Mouse (Mus musculus): ENCODE measurements around the gene Ddx43. TPM values are rescaled to one million over a fixed set of nuclear protein-coding genes. Genes with fewer than 3 reads are reported as not detected.
"Not testable (repeated sequence)": the region's sequence is repeated elsewhere in the genome, so short reads cannot be mapped to it uniquely, and the experiment has no call there.

Gene Ddx43
- 0.27 and 0.42 TPM in 2 replicates for polyA plus RNA-seq (2012; rRNA removed)

DNA sequence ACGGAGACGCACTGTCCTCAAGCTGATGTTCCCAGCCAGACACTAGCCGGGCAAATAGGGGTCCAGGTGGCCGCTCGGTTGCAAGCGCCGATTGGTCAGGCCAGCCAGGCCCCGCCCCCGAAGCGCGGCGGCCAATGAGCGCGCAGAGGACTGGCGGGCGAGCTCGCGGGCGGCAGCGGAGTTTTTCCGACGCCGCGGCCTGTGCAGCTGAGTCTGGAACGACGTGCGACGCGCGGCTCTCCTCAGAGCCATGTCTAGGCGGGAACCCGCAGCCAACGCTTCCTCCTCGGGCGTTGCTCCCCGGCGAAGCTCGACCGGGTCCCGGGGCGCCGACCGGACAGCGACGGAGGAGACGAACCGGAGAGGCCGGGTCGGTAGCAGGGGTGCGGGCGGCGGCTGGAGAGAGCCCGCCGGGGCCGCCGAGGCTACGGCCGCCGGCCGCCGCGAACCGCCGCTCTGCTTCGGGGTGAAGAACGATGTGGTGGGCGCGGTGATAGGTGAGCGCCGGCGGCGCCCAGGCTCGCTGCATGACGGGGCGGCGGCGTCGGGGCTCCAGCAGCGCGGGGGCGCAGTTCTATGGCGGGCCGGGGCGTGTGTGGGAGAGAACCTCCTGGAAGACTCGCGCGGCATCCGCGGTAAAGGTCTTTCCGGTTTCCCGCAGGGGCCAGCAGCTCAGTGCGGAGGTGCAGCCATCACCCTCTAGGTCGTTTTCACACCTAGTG is at the start of gene Ddx43:
Gene Ddx43, plus strand, starts transcription at position 148 of the 722 bp plus-strand sequence.
- DNase-seq (ENCODE audit: low read depth): peak; percentile 92
- TF ChIP-seq CTCF (IDR thresholded peaks at IDR 0.05; ENCODE audit: borderline replicate concordance, extremely low read depth, insufficient read depth, insufficient read length) (no peak), POLR2A (IDR thresholded peaks at IDR 0.05; ENCODE audit: borderline replicate concordance, extremely low read depth, insufficient read depth, insufficient read length, poor library complexity, severe bottlenecking) (no peak)

DNA sequence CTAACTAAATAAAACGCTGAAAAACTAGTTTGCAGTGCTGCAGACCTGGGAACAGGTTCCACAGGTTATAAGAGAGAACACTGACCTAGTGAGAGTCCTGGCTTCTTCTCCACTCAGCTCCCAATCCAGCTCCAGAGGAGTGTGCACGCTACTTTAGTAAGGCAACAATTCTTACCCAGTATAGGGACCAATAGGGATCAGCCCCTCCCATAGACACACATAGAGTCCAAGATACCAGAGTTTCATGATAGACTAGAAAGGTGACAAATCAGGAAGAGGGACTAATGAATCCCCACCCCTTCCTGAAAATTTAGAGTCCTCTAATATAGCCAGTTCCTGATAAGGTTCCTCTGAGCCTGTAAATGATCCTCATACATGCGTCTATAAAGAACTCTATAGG is 48.6 kb upstream of the Ddx43 start:
- no peak for DNase-seq (ENCODE audit: low read depth)
- TF ChIP-seq POLR2A (IDR thresholded peaks at IDR 0.05; ENCODE audit: borderline replicate concordance, extremely low read depth, insufficient read depth, insufficient read length, poor library complexity, severe bottlenecking) (no peak), CTCF (IDR thresholded peaks at IDR 0.05; ENCODE audit: borderline replicate concordance, extremely low read depth, insufficient read depth, insufficient read length) (no peak)

DNA sequence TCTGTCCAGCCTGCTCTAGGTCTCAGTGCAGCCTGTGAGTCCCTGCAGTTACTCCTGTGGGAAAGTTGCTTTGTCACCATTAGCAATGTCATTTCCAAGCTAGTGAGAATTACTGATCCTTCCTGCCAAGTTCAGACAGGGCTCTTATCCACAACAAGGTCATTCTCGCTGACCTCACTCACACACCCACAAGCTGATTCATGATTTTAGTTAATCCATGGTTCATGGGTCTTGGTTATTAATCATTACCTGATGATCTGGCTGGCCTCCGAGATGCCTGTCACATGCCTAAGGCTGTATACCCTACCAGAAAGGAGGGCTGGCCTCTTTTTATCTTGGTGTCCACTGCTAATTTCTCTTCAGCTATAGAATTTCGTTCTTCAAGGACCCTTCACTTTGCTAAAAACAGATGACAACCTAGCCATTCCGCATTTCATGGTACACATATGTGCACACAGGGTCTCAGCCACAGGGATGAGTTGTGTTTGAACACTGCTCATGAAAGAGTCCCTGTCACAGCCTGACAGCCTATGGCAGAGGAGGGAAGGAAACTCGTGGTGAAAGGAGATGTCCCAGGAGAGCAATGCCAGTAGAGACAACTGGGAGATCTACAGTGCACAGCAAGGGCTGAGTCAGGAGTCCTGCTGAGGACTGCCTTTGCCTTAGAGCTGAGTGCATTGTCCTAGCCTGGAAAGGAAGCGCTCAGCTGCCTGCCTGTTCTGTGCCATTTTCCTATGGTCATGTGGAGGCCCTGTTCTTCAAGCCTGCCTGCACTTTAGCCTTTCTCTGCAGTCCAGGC is 47.2 kb upstream of the Ddx43 start:
- DNase-seq (ENCODE audit: low read depth): not testable (repeated sequence)

DNA sequence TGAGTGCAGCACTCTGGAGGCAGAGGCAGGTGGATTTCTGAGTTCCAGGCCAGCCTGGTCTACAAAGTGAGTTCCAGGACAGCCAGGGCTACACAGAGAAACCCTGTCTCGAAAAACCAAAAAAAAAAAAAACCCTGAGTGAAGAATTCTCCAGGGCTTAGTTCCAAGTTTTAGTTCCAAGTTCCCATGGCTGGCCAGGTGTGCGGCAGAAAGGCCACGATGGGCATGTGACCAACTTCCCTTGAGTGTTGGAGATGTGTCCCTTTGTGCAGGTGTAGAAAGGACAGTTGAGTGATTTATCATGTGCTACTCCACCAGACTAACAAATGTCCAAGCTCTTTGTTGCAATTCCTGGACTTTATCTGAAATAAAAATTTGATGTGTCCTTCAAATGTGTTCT is 46.4 kb upstream of the Ddx43 start:
- DNase-seq (ENCODE audit: low read depth): not testable (repeated sequence)

DNA sequence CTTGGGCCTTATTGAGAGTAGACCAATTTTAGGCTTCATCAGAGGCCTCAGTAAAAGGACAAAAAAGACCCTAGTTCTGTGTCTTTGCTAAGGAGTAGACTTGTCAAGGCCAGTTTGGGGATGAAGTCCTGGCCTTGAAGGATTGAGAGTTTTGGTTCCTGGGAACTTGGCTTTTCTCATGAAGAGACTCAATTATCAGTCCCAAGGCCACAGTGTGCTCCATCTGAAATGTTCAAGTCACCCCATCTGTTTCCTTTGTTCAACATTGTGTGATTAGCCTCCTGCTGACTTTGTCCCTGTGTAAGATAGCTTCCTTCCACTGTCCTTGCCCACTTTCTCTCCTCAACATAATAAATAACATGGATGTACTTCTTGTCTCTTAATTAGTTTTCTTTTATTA is 45.6 kb upstream of the Ddx43 start:
- DNase-seq (ENCODE audit: low read depth): not testable (repeated sequence)

DNA sequence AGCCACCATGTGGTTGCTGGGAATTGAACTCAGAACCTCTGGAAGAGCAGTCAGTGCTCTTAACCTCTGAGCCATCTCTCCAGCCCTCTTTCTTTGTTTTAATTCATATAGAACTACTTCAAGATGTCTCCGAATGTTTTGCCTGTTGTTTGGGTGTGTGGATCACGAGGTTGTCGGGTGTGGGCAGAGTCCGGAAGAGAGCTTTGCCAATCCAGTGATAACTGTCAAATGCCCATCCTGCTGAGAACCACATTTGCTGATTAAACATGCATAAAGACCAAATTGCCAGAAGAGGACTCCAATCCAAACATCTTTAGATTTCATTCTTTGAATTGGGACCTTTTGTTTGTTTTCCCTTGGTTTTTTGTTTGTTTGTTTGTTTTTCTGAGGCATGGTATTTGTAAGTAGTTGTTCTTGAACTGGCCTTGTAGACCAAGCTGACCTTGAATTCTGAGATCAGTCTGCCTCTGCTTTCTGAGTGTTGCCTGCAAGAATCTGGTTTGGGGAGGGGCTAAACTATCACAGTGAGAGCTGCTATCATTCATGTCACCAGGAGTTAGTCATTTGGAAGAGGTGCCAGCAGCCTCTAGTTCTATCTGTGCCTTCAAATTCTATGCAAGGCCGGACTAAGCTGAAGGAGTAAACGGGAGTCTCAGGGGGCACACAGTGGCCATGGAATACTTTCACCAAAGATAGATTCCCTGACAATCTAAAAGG is 43.9 kb upstream of the Ddx43 start:
- TF ChIP-seq POLR2A (IDR thresholded peaks at IDR 0.05; ENCODE audit: borderline replicate concordance, extremely low read depth, insufficient read depth, insufficient read length, poor library complexity, severe bottlenecking): no peak
- no peak for TF ChIP-seq CTCF (IDR thresholded peaks at IDR 0.05; ENCODE audit: borderline replicate concordance, extremely low read depth, insufficient read depth, insufficient read length)
- DNase-seq (ENCODE audit: low read depth): no peak

DNA sequence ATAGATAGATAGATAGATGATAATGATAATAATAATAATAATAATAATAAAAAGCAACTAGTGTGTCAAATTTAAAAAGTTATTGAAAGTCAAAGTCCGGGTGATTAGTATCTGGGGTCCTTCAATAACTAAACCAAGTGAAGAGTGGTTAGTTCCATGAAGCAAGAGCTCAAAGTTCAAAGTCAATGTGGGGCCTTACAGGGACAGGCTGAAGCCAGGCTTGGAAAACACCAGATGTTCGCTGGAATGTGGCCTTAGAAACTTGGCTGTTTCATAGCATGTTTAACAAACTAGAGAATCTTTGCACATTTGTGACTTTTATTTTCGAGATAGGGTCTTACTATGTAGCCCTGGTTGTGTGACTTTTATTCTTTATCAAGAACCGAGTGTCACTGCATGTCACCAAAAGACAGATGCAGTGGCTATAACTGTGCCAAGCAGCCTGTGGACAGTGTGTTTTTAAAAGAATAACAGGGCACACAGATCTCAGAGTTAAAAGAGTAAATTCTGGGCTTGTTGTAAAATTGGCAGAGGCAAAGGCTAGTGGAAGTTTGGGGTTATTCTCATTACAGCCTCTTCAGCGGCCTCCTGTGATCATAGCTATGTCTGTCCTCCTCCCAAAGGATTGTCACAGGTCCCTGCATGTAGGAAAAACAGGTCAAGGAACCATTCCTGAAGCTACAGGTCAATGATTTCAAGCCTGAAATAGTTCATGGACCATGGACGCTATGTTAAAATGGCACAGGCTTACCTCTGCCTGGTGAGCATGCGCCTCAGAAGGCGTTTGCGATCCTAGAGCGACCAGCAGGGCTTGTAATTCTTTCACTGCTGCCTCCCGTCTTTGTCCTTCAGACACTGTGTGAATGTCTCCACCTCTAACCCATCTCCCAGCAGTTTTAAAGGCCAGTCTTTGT is 40.7 kb upstream of the Ddx43 start:
- no peak for DNase-seq (ENCODE audit: low read depth)
- TF ChIP-seq POLR2A (IDR thresholded peaks at IDR 0.05; ENCODE audit: borderline replicate concordance, extremely low read depth, insufficient read depth, insufficient read length, poor library complexity, severe bottlenecking): no peak
- TF ChIP-seq CTCF (IDR thresholded peaks at IDR 0.05; ENCODE audit: borderline replicate concordance, extremely low read depth, insufficient read depth, insufficient read length): no peak

DNA sequence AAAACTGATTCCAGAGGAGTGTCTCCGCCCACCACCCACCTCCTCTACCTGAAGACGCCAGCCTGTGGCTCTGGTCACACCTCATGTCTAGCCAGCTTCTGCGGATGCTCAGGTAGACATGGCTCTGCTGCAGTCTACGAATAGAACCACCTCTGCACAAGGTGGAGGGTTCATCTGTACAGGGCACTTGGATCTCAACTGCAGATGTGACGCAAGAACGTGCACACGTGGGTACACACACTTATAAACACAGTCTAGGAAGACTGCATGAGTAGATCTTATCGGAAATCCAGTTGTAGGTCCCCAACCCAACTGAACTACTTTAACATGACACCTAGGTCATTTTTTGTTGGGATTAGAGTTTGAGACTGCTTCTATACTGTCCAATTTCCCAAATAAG is 40.0 kb upstream of the Ddx43 start, which contains the start of gene Gsta2:
Gene Gsta2, minus strand, starts transcription at position 178 of the 400 bp plus-strand sequence.
- no peak for DNase-seq (ENCODE audit: low read depth)
- TF ChIP-seq POLR2A (IDR thresholded peaks at IDR 0.05; ENCODE audit: borderline replicate concordance, extremely low read depth, insufficient read depth, insufficient read length, poor library complexity, severe bottlenecking): no peak
- no peak for TF ChIP-seq CTCF (IDR thresholded peaks at IDR 0.05; ENCODE audit: borderline replicate concordance, extremely low read depth, insufficient read depth, insufficient read length)

DNA sequence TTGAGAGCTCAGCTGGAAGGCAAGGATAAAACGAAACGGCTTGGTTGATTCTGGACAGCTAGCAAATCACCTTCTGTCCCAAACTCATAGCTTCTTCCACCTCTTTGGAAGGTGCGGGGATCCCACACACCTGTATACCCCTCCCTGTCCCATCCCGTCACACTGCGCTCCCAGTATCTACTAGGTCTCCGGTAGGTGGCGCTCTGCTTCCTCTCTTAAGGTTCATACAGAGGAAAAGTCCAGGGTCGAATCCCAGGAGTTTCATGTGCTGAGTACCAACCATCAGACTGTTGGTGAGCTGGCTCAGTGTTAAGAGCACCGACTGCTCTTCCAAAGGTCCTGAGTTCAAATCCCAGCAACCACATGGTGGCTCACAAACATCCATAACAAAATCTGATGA is 37.5 kb upstream of the Ddx43 start:
- TF ChIP-seq POLR2A (IDR thresholded peaks at IDR 0.05; ENCODE audit: borderline replicate concordance, extremely low read depth, insufficient read depth, insufficient read length, poor library complexity, severe bottlenecking) (no peak), CTCF (IDR thresholded peaks at IDR 0.05; ENCODE audit: borderline replicate concordance, extremely low read depth, insufficient read depth, insufficient read length) (peak; percentile 68)
- DNase-seq (ENCODE audit: low read depth): peak; percentile 78

DNA sequence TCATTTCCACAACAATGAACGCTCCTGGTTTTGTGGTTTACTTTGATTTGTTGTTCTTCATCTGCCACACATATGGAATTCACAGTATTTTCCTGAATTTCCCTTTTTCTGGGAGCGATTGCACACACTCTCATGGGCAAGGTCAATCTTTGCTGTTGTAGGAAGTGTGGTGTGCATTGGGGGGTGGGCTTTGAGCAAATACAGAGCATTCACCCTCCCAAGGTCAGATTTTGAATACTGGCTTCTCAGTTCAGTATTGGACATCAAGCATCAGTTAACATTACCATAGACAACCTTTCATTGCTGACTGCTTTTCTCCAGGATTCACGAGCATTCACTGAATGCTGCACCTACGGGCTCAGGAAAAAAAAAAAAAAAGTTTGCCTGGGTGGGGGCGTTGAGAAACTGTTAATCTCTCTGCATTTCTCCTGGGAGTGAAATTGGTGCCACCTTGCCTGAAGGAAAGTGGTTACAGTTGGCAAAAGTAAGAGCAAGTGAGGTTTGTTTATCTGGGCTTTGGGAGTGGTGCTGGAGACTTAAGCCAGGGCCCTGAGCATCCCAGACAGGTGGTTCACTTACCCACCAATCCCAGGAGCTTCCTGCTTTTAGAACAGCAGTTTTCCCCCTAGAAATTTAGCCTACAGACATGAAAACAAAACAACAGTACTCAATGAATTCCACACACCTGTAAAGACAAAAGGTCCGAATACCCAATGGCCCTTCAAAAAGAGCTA is 35.7 kb upstream of the Ddx43 start:
- DNase-seq (ENCODE audit: low read depth): no peak
- TF ChIP-seq POLR2A (IDR thresholded peaks at IDR 0.05; ENCODE audit: borderline replicate concordance, extremely low read depth, insufficient read depth, insufficient read length, poor library complexity, severe bottlenecking) (no peak), CTCF (IDR thresholded peaks at IDR 0.05; ENCODE audit: borderline replicate concordance, extremely low read depth, insufficient read depth, insufficient read length) (no peak)

DNA sequence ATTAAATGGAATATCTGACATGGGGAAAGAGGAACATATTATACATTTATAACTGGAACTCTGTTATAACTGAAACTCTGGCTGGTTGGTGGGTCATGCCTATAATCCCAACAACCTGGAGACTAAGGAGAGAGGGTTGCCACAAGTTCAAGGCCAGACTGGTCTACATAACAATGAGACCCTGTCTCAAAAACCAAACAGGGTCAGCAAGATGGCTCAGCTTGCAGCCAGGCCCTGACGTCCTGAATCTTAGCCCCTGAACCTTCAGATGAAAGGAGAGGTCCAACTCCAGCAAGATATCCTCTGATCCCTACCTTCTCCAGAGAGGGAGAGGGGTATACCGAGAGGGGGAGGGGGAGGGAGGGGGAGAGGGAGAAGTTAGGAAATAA is 35.1 kb upstream of the Ddx43 start:
- no peak for DNase-seq (ENCODE audit: low read depth)
- no peak for TF ChIP-seq CTCF (IDR thresholded peaks at IDR 0.05; ENCODE audit: borderline replicate concordance, extremely low read depth, insufficient read depth, insufficient read length)
